Mouse (Mus musculus) lung, postnatal 0 days (tissue): Measurements from ENCODE around the gene Itpr2. TPM values are rescaled to one million over a fixed set of nuclear protein-coding genes. Genes with fewer than 3 reads are reported as not detected.
A peak's percentile ranks its signal among the peaks of the same experiment; 100 is the strongest.

Source experiments
- ATAC-seq: fragments of 200-750 bp; cut with Nextera tagmentation; 2 replicates; pipeline ENCODE4 v1.8.0; 2017; ENCODE audit warnings: moderate library complexity
- DNase-seq: peaks from one replicate; pipeline ENCODE4 v3.0.0-alpha.2; 2016; ENCODE audit warnings: low spot score
- H3K27ac ChIP-seq: fragments of 300-500 bp; sonication (generic); 2 replicates; pipeline ENCODE4 v1.5.1; 2014; ENCODE audit warnings: antibody characterized with exemption, mild to moderate bottlenecking, low read length, mixed read lengths
- H3K27me3 ChIP-seq: fragments of 300-500 bp; sonication (generic); replicated peaks from 2 replicates; pipeline ENCODE4 v1.6.1; 2014; ENCODE audit warnings: low read length, mixed read lengths; ENCODE audit not compliant: insufficient read depth
- H3K36me3 ChIP-seq: fragments of 300-500 bp; sonication (generic); 2 replicates; pipeline ENCODE4 v1.6.1; 2014; ENCODE audit warnings: low read length, mixed read lengths; ENCODE audit not compliant: insufficient read depth
- H3K4me1 ChIP-seq: fragments of 300-500 bp; sonication (generic); 2 replicates; pipeline ENCODE4 v1.6.1; 2014; ENCODE audit warnings: antibody characterized with exemption, low read depth, low read length, mixed read lengths; ENCODE audit not compliant: insufficient read depth
- H3K4me2 ChIP-seq: fragments of 300-500 bp; sonication (generic); replicated peaks from 2 replicates; pipeline ENCODE4 v1.6.1; 2014; ENCODE audit warnings: low read depth, mild to moderate bottlenecking, low read length, moderate library complexity, mixed read lengths
- H3K4me3 ChIP-seq: fragments of 300-500 bp; sonication (generic); 2 replicates; pipeline ENCODE4 v1.5.1; 2014; ENCODE audit warnings: low read depth, low read length
- H3K9ac ChIP-seq: fragments of 300-500 bp; sonication (generic); replicated peaks from 2 replicates; pipeline ENCODE4 v1.6.1; 2014; ENCODE audit warnings: low read depth, mild to moderate bottlenecking
- H3K9me3 ChIP-seq: fragments of 300-500 bp; sonication (generic); 2 replicates; pipeline ENCODE4 v1.6.1; 2016; ENCODE audit warnings: low read length, mixed read lengths
- CTCF ChIP-seq: IDR thresholded peaks from 2 replicates; pipeline ENCODE4 v1.5.1; 2016; ENCODE audit warnings: antibody characterized with exemption, mild to moderate bottlenecking
- EP300 ChIP-seq: IDR thresholded peaks from 2 replicates; pipeline ENCODE4 v1.6.1; 2016; ENCODE audit warnings: antibody characterized with exemption, mild to moderate bottlenecking, control low read depth
- WGBS: fragments of 180-500 bp; shearing (Covaris S2); extraction: QIAGEN DNeasy Blood & Tissue Kit; methylation state at CpG from one replicate; pipeline ENCODE4 v1.1.7; 2014; 5-methylcytosine and 5-hydroxymethylcytosine counted together
- polyA plus RNA-seq: library from polyadenylated mRNA; unstranded; fragments of >200 nt; fragmentation: Nextera tagmentation; extraction: Ambion mirVana; gene quantifications from 2 replicates; pipeline ENCODE4 v1.2.1, GENCODE M21; 2015

Itpr2 gene
- polyA plus RNA-seq, 1 experiment from 2014 or later: 15.7 TPM

DNA sequence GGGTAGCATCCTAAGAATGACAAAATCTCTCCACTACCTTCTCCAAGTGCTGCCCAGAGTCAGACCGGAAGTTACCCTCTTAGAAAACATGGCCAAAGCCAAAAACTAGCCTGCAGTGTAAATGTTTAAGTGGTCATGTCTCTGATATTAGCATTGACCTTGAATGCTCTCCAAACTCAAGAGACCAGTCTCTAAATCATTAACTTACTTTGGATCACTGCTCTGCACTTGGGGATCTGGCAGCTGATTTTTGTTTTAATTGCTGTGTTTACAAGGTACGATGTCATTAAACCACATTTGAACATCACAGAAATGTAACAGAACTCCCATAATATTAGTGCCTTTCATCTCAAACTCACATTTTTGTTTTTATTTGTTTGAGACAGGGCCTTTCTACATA lies 10.3 kb downstream of the Itpr2 start:
- H3K27me3 ChIP-seq: no peaks in the 10 kb centered on the region
- no peak overlapping the region for H3K27ac ChIP-seq
- no peak overlapping the region for H3K4me3 ChIP-seq
- no peak for TF ChIP-seq EP300
- no peak for TF ChIP-seq CTCF
- no peak overlapping the region for H3K4me2 ChIP-seq
- H3K36me3 ChIP-seq: no peaks in the 10 kb centered on the region
- H3K9ac ChIP-seq: no peak overlapping the region
- 51% methylated on average over 2 of the region's 2 CpGs for WGBS
- no peak for DNase-seq
- no peaks in the 10 kb centered on the region for H3K4me1 ChIP-seq
- ATAC-seq: no peak
- H3K9me3 ChIP-seq: no peaks in the 10 kb centered on the region

DNA sequence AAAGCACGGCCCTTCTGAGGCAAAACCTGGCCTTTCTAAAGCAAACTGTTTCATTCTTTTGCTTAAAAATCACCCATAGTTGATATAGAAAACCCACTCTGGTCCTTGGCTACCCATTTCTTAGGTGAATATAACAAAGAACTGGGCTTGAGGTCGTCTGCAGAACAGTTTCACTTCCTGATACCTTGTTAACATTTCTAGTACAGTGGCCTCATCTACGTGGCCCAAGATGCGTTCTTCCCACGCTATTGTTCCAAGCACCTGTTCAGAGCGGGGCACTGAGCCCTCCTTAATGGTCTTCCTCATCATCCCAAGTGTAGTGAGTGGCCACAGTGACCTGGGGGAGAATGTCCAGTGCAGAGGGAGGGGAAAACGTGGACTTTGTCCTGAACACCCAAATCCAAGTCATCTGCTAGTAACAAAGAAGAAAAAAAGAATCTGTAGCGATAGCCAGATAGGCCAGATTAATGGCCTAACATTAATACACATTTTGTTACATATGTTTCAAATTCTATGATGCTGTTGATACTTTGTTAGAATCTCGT lies 11.5 kb downstream of the Itpr2 start:
- ATAC-seq (no peak), DNase-seq (no peak)
- no peak overlapping the region for H3K4me2 ChIP-seq
- H3K9me3 ChIP-seq: no peaks in the 10 kb centered on the region
- no peak overlapping the region for H3K9ac ChIP-seq
- H3K27ac ChIP-seq: no peak overlapping the region
- H3K27me3 ChIP-seq: no peaks in the 10 kb centered on the region
- H3K4me1 ChIP-seq: no peaks in the 10 kb centered on the region
- no peak overlapping the region for H3K4me3 ChIP-seq
- TF ChIP-seq EP300: no peak
- no peak for TF ChIP-seq CTCF
- H3K36me3 ChIP-seq: no peaks in the 10 kb centered on the region
- WGBS: 84% methylated on average over 9 of the region's 9 CpGs

DNA sequence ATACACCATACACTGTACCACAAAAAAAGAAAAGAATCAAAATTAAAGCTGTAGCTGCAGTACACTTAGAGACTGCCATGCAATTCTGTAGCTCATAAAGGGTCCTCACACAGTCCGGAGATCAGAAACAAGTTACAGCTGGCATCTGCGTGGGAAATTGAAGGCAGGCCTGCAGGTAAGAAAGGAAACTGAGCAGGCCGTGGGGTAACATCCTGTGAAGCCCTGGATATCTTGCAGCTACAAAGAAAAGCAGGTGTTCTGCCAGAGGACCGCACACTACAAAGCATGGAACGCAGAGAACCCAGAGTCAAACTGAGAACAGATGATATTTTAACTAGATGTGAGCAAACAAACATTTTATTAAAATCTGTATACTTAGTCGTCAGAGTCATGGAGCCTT lies 12.2 kb downstream of the Itpr2 start:
- ATAC-seq (no peak), DNase-seq (no peak)
- H3K4me2 ChIP-seq: no peak overlapping the region
- WGBS: 80% methylated on average over 6 of the region's 6 CpGs
- no peaks in the 10 kb centered on the region for H3K9me3 ChIP-seq
- no peaks in the 10 kb centered on the region for H3K36me3 ChIP-seq
- H3K4me1 ChIP-seq: no peaks in the 10 kb centered on the region
- H3K27me3 ChIP-seq: no peaks in the 10 kb centered on the region
- no peak overlapping the region for H3K4me3 ChIP-seq
- no peak overlapping the region for H3K9ac ChIP-seq
- TF ChIP-seq CTCF (no peak), EP300 (no peak)
- no peak overlapping the region for H3K27ac ChIP-seq

DNA sequence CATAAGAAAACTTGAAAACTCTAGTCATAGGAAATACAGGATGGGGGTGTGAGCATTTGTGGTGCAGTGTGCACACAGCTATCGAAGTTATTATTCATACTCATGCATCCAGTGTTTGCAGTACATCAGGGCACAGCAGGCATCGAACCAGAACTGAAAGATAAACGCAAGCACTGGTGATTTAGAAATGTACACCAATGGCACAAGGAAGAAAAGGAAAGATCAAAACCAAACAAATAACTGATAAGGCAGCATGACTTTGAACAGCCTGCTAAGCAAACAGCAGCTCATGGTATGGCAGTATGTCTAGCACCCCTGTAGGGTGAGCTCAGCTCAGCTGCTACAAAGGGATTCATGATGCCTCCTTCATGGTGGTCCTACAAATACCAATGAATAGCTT lies 13.3 kb downstream of the Itpr2 start:
- no peak overlapping the region for H3K4me3 ChIP-seq
- 46% methylated on average over 3 of the region's 3 CpGs for WGBS
- no peak overlapping the region for H3K9ac ChIP-seq
- H3K27ac ChIP-seq: no peak overlapping the region
- no peak for DNase-seq
- no peak overlapping the region for H3K4me2 ChIP-seq
- ATAC-seq: no peak
- H3K27me3 ChIP-seq: no peaks in the 10 kb centered on the region
- no peak for TF ChIP-seq EP300
- no peak for TF ChIP-seq CTCF
- H3K36me3 ChIP-seq: no peaks in the 10 kb centered on the region
- no peaks in the 10 kb centered on the region for H3K4me1 ChIP-seq
- H3K9me3 ChIP-seq: no peaks in the 10 kb centered on the region

DNA sequence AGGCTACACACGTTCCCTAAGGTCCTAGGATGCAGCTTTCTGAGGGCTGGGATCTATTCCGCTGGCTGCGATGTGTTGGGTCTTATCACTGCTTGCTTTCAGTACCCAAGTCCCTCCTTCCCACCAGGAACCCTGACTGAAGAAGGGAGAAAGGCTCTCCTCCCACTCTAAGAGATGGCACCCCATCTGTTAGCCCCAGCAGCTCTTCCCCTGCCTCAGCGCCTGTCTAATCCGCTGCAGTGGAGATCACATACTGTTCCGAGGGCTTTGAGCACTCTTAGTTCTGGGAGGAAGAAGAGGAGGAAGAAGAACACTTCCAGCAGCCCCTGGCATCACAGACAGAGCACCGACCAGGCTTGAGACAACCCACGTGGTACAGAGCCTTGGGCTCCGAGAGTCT lies 14.9 kb downstream of the Itpr2 start:
- H3K36me3 ChIP-seq: no peaks in the 10 kb centered on the region
- H3K9me3 ChIP-seq: no peaks in the 10 kb centered on the region
- H3K4me1 ChIP-seq: no peaks in the 10 kb centered on the region
- H3K27ac ChIP-seq: no peak overlapping the region
- 65% methylated on average over 9 of the region's 9 CpGs for WGBS
- DNase-seq (no peak), ATAC-seq (no peak)
- H3K4me2 ChIP-seq: no peak overlapping the region
- H3K4me3 ChIP-seq: no peak overlapping the region
- no peak overlapping the region for H3K9ac ChIP-seq
- no peaks in the 10 kb centered on the region for H3K27me3 ChIP-seq
- TF ChIP-seq CTCF (no peak), EP300 (no peak)

DNA sequence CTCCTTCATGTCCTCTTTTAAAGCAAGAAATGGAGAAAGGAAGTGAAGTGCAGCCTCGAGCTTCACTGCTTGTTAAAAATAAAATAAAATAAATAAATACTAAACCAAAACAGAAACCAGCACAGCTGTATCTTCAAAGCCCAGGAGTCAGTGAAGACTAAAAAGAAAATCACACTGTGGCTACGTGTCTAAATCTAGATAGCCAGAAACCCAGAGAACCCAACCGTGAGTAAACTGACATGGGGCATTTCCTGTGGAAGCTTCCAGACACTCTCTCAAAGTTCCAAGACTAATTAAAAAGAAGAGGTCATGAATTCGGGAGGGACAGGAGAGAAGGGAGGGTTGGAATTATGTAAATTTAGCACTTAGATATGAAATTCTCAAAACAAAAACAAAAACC lies 15.9 kb downstream of the Itpr2 start:
- no peaks in the 10 kb centered on the region for H3K9me3 ChIP-seq
- no peak overlapping the region for H3K9ac ChIP-seq
- no peaks in the 10 kb centered on the region for H3K36me3 ChIP-seq
- ATAC-seq (no peak), DNase-seq (no peak)
- 46% methylated on average over 4 of the region's 4 CpGs for WGBS
- TF ChIP-seq CTCF: no peak
- no peak for TF ChIP-seq EP300
- H3K4me2 ChIP-seq: no peak overlapping the region
- no peak overlapping the region for H3K4me3 ChIP-seq
- no peak overlapping the region for H3K27ac ChIP-seq
- H3K4me1 ChIP-seq: no peaks in the 10 kb centered on the region; the same call in 1 of the 2 replicates
- H3K27me3 ChIP-seq: no peaks in the 10 kb centered on the region

DNA sequence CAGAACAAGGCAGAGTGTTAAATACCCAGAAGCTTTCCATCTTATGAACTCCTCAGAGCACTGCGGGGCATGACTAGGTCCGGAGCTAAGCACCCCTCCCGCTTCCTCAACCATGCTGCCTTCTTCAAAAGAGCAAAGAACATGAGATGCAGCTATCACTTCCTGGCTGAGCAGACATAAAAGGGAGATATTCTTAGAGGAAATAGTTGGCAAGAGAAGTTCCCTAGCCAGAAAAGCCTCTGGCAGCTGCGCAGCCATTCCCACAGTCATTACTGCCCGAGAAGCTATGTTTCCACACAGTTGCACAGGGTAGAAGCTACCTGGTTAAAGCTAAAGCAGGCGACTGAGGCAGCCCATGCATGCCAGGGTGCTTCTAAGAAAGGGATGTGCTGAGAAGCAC lies 20.6 kb downstream of the Itpr2 start:
- Histone ChIP-seq H3K27me3 (no peaks in the 10 kb centered on the region), H3K4me1 (no peaks in the 10 kb centered on the region; the same call in 1 of the 2 replicates), H3K4me3 (no peak overlapping the region), H3K27ac (no peak overlapping the region; the same call in 1 of the 2 replicates), H3K9me3 (no peaks in the 10 kb centered on the region), H3K36me3 (no peaks in the 10 kb centered on the region), H3K9ac (no peak overlapping the region), H3K4me2 (0 out of 2 replicates have a peak overlapping the region, but pooled peaks have one; percentile 14)
- DNase-seq: peak; percentile 30
- WGBS: 29% methylated on average over 6 of the region's 6 CpGs
- no peak for TF ChIP-seq EP300
- TF ChIP-seq CTCF: no peak
- ATAC-seq: peak; percentile 48
